Mouse (Mus musculus) hindbrain, embryonic 16.5 days (tissue): ENCODE data around the gene Kcna6. TPM values are rescaled to one million over a fixed set of nuclear protein-coding genes. Genes with fewer than 3 reads are reported as not detected.

ENCODE experiments used
- polyA plus RNA-seq: library from polyadenylated mRNA; unstranded; fragments of >200 nt; fragmentation: Nextera tagmentation; extraction: Ambion mirVana; gene quantifications from 2 replicates; pipeline ENCODE4 v1.2.1, GENCODE M21; 2015

Gene Kcna6
- polyA plus RNA-seq, 1 experiment from 2014 or later = 25.5 TPM

Other genes with a start within 250 kb of the Kcna6 start
- 3.7 and 4.3 TPM in 2 replicates for gene Kcna5, start 205.3 kb downstream of the Kcna6 start, polyA plus RNA-seq
- gene Kcna1, start 94.3 kb downstream of the Kcna6 start, polyA plus RNA-seq = 4.1 and 5.5 TPM in 2 replicates
- gene Ndufa9, start 108.5 kb upstream of the Kcna6 start, polyA plus RNA-seq = 210 and 225 TPM in 2 replicates
- 0.11 and 0.25 TPM in 2 replicates for gene Akap3, start 112.4 kb upstream of the Kcna6 start, polyA plus RNA-seq
- gene Dyrk4, start 181.2 kb upstream of the Kcna6 start, polyA plus RNA-seq = 0.14 TPM in 1 of 2 replicates, not detected in the other
- gene Rad51ap1, start 198.9 kb upstream of the Kcna6 start, polyA plus RNA-seq = 15.2 and 17.1 TPM in 2 replicates
- gene D6Wsu163e, start 199.3 kb upstream of the Kcna6 start, polyA plus RNA-seq = 30.2 and 32.2 TPM in 2 replicates